Mouse (Mus musculus) sigmoid colon, adult 10 weeks (tissue): ENCODE results near the gene Tspyl3. TPM values are rescaled to one million over a fixed set of nuclear protein-coding genes. Genes with fewer than 3 reads are reported as not detected.

ENCODE experiments used
- polyA plus RNA-seq: library from polyadenylated mRNA; stranded (reverse); fragments of 350-450 nt; fragmentation: Illumina TruSeq; extraction: RNeasy Lipid Tissue Mini Kit (QIAGEN cat#74804); gene quantifications from one replicate; pipeline ENCODE4 v1.2.3, GENCODE M21; 2014; ENCODE audit warnings: low read depth, low replicate concordance

Tspyl3 gene
- 1.6 TPM for polyA plus RNA-seq

DNA sequence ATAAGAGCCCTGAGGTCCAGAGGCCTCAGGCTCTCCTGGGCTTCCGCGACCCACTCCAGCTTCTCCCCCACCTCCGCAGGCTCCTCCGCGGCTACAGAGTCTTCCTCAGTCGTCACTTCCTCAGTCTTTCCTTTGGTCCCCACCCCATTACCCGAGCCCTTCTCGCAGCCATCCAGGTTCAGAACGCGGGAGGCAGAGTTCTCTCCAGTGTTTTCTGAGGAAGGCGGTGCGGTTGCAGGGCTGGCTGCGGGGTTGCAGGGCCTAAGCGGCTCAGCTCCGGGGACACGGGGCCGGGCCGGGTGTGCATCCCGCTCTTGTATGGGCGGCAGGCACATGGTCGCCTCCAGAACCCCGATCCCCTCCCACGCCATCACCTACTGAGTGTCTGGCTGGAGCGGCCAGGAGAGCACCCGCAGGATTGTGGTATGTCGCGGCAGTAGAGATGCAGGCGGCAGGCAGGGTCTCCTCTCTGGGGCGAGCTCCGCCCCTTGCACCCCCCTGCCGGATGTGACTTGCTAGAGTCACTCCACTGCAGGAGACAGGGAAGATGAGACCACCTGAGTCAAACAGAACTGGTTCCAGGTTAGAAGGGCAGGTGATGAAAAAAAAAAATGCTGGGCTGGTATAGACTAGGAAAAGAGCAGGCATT, at the start of gene Tspyl3:
Gene Tspyl3 (minus strand): TSS at position 496 of the 649 bp plus-strand sequence.

DNA sequence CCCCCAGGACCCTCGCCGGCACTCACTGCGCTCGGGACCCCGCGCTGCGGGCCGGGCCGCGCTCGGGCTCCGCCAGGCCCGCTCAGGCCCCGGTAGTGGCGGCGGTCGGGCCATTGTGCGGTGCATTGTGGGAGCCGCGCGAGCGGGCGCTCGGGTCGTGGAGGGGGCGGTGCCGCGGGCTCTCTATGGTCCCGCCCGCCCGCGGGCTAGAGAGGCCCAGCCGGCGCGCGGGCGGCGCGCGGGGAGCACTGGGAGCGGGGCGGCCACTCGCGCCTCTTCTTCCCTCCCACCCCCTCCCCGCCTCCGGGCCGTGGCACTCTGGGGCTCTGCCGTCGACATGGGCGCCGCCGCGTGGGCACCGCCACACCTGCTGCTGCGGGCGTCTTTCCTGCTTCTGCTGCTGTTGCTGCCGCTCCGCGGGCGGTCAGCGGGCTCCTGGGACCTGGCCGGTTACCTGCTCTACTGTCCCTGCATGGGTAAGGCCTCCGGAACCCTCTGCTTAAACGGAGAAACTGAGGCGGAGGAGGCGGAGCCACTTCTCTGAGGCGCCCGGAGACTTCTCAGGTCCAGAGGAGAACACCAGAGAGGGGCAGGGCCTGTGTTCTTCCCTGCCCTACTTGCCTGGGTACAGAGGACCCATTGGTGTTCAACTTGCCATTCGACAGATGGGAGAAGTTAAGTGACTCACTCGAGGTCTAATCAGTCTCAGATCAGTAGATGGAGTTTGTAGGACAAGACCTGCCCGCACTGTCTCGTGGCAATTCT, 16.2 kb upstream of the Tspyl3 start, which contains the start of the genes Plagl2 and Pofut1:
Gene Plagl2 (minus strand): TSS at position 177 of the 765 bp plus-strand sequence.
Gene Pofut1 (plus strand): TSS at position 284 of the 765 bp plus-strand sequence.

Other genes with a start within 250 kb of the Tspyl3 start
- gene Pdrg1, start 210.0 kb downstream of the Tspyl3 start, polyA plus RNA-seq: 38.5 TPM
- not detected for gene Xkr7, start 193.6 kb downstream of the Tspyl3 start, polyA plus RNA-seq
- gene Ccm2l, start 159.5 kb downstream of the Tspyl3 start, polyA plus RNA-seq: 0.91 TPM
- 0.41 TPM for gene Hck, start 117.0 kb downstream of the Tspyl3 start, polyA plus RNA-seq
- 75.4 TPM for gene Tm9sf4, start 64.1 kb downstream of the Tspyl3 start, polyA plus RNA-seq
- gene Plagl2, start 16.0 kb upstream of the Tspyl3 start, polyA plus RNA-seq: 25.4 TPM
- gene Pofut1, start 16.1 kb upstream of the Tspyl3 start, polyA plus RNA-seq: 20.4 TPM
- 24.2 TPM for gene Kif3b, start 66.0 kb upstream of the Tspyl3 start, polyA plus RNA-seq
- 26.2 TPM for gene Asxl1, start 120.4 kb upstream of the Tspyl3 start, polyA plus RNA-seq